Mouse (Mus musculus) liver, embryonic 13.5 days (tissue): Measurements from ENCODE around the gene Map1b. TPM values are rescaled to one million over a fixed set of nuclear protein-coding genes. Genes with fewer than 3 reads are reported as not detected.

Experiments
- ATAC-seq: fragments of 200-750 bp; cut with Nextera tagmentation; 2 replicates; pipeline ENCODE4 v1.8.0; 2017; ENCODE audit warnings: low read depth, mild to moderate bottlenecking, moderate number of reproducible peaks, moderate library complexity
- DNase-seq: peaks from one replicate; pipeline ENCODE4 v3.0.0; 2022
- H3K27ac ChIP-seq: fragments of 300-500 bp; sonication (generic); 2 replicates; pipeline ENCODE4 v1.5.1; 2015; ENCODE audit warnings: moderate library complexity, mild to moderate bottlenecking, inconsistent platforms
- H3K27me3 ChIP-seq: fragments of 300-500 bp; sonication (generic); 2 replicates; pipeline ENCODE4 v1.6.1; 2015; ENCODE audit warnings: mild to moderate bottlenecking, inconsistent platforms
- H3K36me3 ChIP-seq: fragments of 300-500 bp; sonication (generic); 2 replicates; pipeline ENCODE4 v1.6.1; 2015; ENCODE audit warnings: mild to moderate bottlenecking, inconsistent platforms
- H3K4me1 ChIP-seq: fragments of 300-500 bp; sonication (generic); replicated peaks from 2 replicates; pipeline ENCODE4 v1.6.1; 2015; ENCODE audit warnings: inconsistent platforms
- H3K4me2 ChIP-seq: fragments of 300-500 bp; sonication (generic); 2 replicates; pipeline ENCODE4 v1.6.1; 2015; ENCODE audit warnings: inconsistent platforms, mild to moderate bottlenecking, moderate library complexity
- H3K4me3 ChIP-seq: fragments of 300-500 bp; sonication (generic); replicated peaks from 2 replicates; pipeline ENCODE4 v1.5.1; 2015; ENCODE audit warnings: mild to moderate bottlenecking, inconsistent platforms
- H3K9ac ChIP-seq: fragments of 300-500 bp; sonication (generic); 2 replicates; pipeline ENCODE4 v1.6.1; 2015; ENCODE audit warnings: mild to moderate bottlenecking, inconsistent platforms
- H3K9me3 ChIP-seq: fragments of 300-500 bp; sonication (generic); replicated peaks from 2 replicates; pipeline ENCODE4 v1.6.1; 2016; ENCODE audit warnings: inconsistent platforms
- WGBS: fragments of 180-500 bp; shearing (Covaris S2); methylation state at CpG from one replicate; pipeline ENCODE4 v1.1.7; 2015; ENCODE audit not compliant: insufficient replicate concordance; 5-methylcytosine and 5-hydroxymethylcytosine counted together
- polyA plus RNA-seq: library from polyadenylated mRNA; unstranded; fragments of >200 nt; fragmentation: Nextera tagmentation; extraction: Ambion mirVana; gene quantifications from 2 replicates; pipeline ENCODE4 v1.2.1, GENCODE M21; 2015

Map1b gene
- polyA plus RNA-seq, 1 experiment from 2014 or later, result 5.4 TPM

DNA sequence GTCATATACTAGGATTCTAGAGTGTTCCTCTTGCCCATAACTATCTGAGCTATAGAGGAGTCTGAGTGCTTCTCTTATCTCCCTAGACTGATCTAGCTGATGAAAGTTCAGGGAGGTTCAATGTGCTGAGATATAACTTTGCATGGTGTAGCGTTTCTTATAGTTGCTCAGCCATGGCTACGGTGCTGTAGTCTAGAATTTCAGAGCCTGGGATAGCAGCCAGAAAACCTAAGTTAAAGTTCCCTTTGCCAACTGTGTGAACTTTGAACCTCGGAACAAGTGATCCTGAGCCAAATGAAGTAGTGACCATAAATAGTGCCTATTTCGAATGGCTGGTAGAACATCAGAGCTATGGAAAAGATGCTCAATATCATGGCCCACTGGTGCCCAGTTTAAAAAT is 56.7 kb downstream of the Map1b start:
- no peak overlapping the region for H3K4me2 ChIP-seq
- H3K9me3 ChIP-seq, result no peaks in the 10 kb centered on the region
- no peak overlapping the region for H3K4me3 ChIP-seq
- DNase-seq (no peak), ATAC-seq (no peak)
- H3K4me1 ChIP-seq, result no peaks in the 10 kb centered on the region
- H3K9ac ChIP-seq, result no peak overlapping the region
- no peaks in the 10 kb centered on the region for H3K36me3 ChIP-seq
- H3K27ac ChIP-seq, result no peak overlapping the region
- H3K27me3 ChIP-seq, result no peaks in the 10 kb centered on the region
- 74% methylated on average over 4 of the region's 4 CpGs for WGBS

- Histone ChIP-seq H3K4me1 (no peaks in the 10 kb centered on the region), H3K27ac (no peak overlapping the region), H3K4me3 (no peak overlapping the region), H3K9me3 (no peaks in the 10 kb centered on the region), H3K27me3 (no peaks in the 10 kb centered on the region), H3K36me3 (no peaks in the 10 kb centered on the region), H3K4me2 (no peak overlapping the region), H3K9ac (no peak overlapping the region)
- ATAC-seq, result no peak
- 69% methylated on average over 12 of the region's 12 CpGs for WGBS
- DNase-seq, result no peak
These were observed 57.5 kb downstream of the Map1b start for GRCm38 (mm10) chr13:99458658-99459386.

DNA sequence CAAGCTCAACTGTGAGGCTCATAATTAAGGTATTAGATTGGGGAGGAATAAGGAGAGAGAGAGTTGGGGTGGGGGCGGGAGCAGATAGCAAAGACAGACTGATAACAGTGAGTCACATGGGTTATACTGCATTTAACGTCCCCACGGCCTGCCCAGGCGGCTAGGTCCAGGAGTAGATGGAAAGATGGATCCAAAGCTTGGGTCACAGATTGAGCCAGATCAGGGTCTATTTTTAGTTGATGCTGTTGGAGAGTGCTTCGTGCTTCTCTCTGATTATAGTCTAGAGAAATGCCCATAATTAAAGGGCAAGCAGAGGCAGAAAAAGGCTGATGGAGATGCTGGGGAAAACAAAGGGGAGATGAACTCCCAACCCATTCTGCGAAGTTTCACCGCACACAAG is 61.4 kb downstream of the Map1b start:
- Histone ChIP-seq H3K27ac (no peak overlapping the region), H3K4me3 (no peak overlapping the region), H3K9me3 (no peaks in the 10 kb centered on the region), H3K4me2 (no peak overlapping the region), H3K27me3 (no peaks in the 10 kb centered on the region), H3K4me1 (no peaks in the 10 kb centered on the region), H3K9ac (no peak overlapping the region), H3K36me3 (no peaks in the 10 kb centered on the region)
- ATAC-seq, result no peak
- no peak for DNase-seq
- WGBS, result 67% methylated on average over 7 of the region's 7 CpGs

- Histone ChIP-seq H3K9ac (no peak overlapping the region), H3K4me2 (no peak overlapping the region), H3K9me3 (no peaks in the 10 kb centered on the region), H3K36me3 (no peaks in the 10 kb centered on the region), H3K4me3 (no peak overlapping the region), H3K27me3 (no peaks in the 10 kb centered on the region), H3K4me1 (no peaks in the 10 kb centered on the region), H3K27ac (no peak overlapping the region)
- DNase-seq (no peak), ATAC-seq (no peak)
- WGBS, result 79% methylated on average over 3 of the region's 3 CpGs
These were observed 63.9 kb downstream of the Map1b start for GRCm38 (mm10) chr13:99452444-99452843.

DNA sequence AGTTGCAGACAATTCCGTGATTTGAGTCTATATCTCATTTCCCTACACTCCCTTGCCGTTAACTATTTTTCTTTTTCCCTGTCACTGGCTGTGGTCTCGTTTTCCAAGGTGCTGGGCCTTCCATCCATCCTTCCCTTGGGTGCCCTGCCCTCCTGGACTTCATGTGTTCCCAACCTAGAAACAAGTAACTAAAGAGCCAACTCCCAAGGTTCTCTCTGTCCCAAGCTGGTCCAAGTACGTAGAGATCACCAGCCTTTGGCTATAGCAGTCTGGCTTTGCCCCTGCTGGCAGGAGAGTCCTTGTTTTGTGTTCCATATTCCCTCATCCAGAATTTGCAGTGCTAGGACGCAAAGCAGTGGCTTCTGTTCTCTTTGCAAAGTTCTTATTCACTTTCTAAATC is 65.1 kb downstream of the Map1b start:
- no peak for ATAC-seq
- H3K36me3 ChIP-seq, result no peaks in the 10 kb centered on the region
- DNase-seq, result no peak
- H3K4me3 ChIP-seq, result no peak overlapping the region
- H3K9me3 ChIP-seq, result no peaks in the 10 kb centered on the region
- WGBS, result 62% methylated on average over 5 of the region's 5 CpGs
- no peak overlapping the region for H3K27ac ChIP-seq
- H3K27me3 ChIP-seq, result no peaks in the 10 kb centered on the region
- H3K4me2 ChIP-seq, result no peak overlapping the region
- no peaks in the 10 kb centered on the region for H3K4me1 ChIP-seq
- H3K9ac ChIP-seq, result no peak overlapping the region

- Histone ChIP-seq H3K27me3 (no peaks in the 10 kb centered on the region), H3K4me1 (no peaks in the 10 kb centered on the region), H3K4me2 (no peak overlapping the region), H3K36me3 (no peaks in the 10 kb centered on the region), H3K27ac (no peak overlapping the region), H3K9ac (no peak overlapping the region), H3K9me3 (no peaks in the 10 kb centered on the region), H3K4me3 (no peak overlapping the region)
- WGBS, result 68% methylated on average over 7 of the region's 7 CpGs
- no peak for DNase-seq
- ATAC-seq, result no peak
These were observed 65.6 kb downstream of the Map1b start for GRCm38 (mm10) chr13:99450766-99451165.

GRCm38 (mm10) chr13:99449547-99449946 is 66.8 kb downstream of the Map1b start:
- Histone ChIP-seq H3K4me2 (no peak overlapping the region), H3K36me3 (no peaks in the 10 kb centered on the region), H3K9ac (no peak overlapping the region), H3K27me3 (peaks cover 1% of the 10 kb centered on the region; the same call in 1 of the 2 replicates), H3K27ac (no peak overlapping the region), H3K9me3 (no peaks in the 10 kb centered on the region), H3K4me3 (no peak overlapping the region), H3K4me1 (no peaks in the 10 kb centered on the region)
- ATAC-seq (no peak), DNase-seq (no peak)
- 59% methylated on average over 4 of the region's 4 CpGs for WGBS

DNA sequence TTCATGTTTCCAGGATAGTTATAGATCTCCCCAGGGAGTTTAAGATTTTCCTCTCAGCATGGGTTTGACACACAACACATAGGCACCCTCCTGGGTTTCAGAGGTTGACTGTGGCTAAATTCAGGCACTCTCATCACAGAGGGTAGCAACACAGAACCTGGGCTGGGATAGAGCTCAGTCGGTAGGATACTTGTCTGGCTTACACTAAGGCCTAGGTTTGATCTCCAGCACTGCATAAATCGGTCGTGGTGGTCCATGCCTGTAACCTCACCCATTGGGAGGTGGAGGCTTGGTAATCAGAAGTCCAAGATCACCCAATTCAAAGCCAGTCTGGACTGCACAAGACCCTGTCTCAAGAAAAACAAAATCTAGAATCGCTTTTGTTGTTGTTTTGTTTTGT is 68.1 kb downstream of the Map1b start:
- Histone ChIP-seq H3K4me2 (no peak overlapping the region), H3K27me3 (peaks cover 5% of the 10 kb centered on the region; the same call in 1 of the 2 replicates), H3K4me1 (no peaks in the 10 kb centered on the region), H3K9ac (no peak overlapping the region), H3K4me3 (no peak overlapping the region), H3K9me3 (no peaks in the 10 kb centered on the region), H3K27ac (no peak overlapping the region), H3K36me3 (no peaks in the 10 kb centered on the region)
- 58% methylated on average over 4 of the region's 4 CpGs for WGBS
- no peak for ATAC-seq
- DNase-seq, result no peak

DNA sequence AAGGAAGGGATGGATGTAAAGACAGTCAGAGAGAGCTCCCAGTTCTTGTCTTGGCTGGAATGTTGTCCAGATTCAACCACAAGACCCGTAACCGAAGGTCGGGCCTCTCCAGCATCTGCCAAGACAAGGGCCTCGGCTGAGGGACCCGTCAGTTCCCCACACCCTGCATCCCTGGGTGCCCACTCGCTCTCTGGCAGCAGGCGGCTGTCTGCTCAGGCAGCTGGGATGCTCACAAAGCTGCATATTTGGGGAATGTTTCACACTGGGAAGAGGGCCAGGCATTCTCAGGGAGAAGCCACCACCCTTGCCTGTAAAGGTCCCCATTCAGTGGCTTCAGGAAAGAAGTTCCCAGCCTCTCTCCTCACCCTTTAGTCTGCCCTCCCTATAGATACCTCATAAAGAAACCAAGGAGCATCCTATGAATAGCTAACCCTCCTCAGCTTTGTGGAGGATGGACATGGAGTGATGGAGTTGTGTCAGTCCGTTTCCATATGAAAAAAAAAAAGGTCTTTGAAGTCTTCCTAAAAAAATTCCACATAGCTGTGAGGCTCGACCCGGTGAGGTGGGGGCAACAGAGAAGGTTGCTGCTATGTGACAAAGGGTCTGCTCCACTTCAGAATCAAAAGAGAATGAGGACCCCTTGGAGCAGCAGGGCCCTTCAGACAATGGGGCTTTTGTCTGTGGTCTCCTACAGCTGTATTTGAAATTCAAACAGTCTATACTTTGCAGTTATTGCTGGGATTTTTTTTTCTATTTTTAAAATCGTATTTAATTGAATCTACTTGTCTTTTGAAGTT is 68.7 kb downstream of the Map1b start:
- no peak for ATAC-seq
- Histone ChIP-seq H3K27me3 (peaks cover 5% of the 10 kb centered on the region; the same call in 1 of the 2 replicates), H3K4me3 (no peak overlapping the region), H3K9me3 (no peaks in the 10 kb centered on the region), H3K36me3 (no peaks in the 10 kb centered on the region), H3K9ac (no peak overlapping the region), H3K4me1 (no peaks in the 10 kb centered on the region), H3K4me2 (no peak overlapping the region), H3K27ac (no peak overlapping the region)
- no peak for DNase-seq
- 52% methylated on average over 11 of the region's 11 CpGs for WGBS

GRCm38 (mm10) chr13:99447002-99447401 is 69.3 kb downstream of the Map1b start:
- Histone ChIP-seq H3K27ac (no peak overlapping the region), H3K27me3 (peaks cover 5% of the 10 kb centered on the region; the same call in 1 of the 2 replicates), H3K36me3 (no peaks in the 10 kb centered on the region), H3K9me3 (no peaks in the 10 kb centered on the region), H3K4me3 (no peak overlapping the region), H3K9ac (no peak overlapping the region), H3K4me2 (no peak overlapping the region), H3K4me1 (no peaks in the 10 kb centered on the region)
- no peak for ATAC-seq
- 62% methylated on average over 7 of the region's 7 CpGs for WGBS
- no peak for DNase-seq

DNA sequence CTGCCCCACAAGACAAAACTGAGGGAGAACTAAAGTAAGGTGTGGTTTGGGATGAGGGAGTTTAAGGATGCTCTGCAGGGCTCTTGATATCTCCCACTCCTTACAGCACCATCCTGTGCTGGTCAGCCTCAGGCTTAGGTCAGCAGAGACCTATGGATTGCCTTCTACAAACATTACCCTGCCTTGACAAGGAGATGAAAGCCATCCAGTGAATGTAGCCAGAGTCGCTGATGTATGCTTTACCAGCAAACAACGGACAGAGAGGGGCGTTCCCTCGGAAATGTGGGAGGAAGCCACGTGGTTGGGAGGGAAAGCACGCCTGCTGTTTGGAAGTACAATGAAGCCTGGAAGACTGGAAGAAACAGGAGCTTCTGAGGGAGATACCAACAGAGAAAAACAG is 71.5 kb downstream of the Map1b start:
- H3K9ac ChIP-seq, result no peak overlapping the region
- ATAC-seq (no peak), DNase-seq (no peak)
- 3% methylated on average over 6 of the region's 6 CpGs for WGBS
- H3K4me3 ChIP-seq, result no peak overlapping the region
- peaks cover 5% of the 10 kb centered on the region; the same call in 1 of the 2 replicates for H3K27me3 ChIP-seq
- no peak overlapping the region for H3K4me2 ChIP-seq
- no peaks in the 10 kb centered on the region for H3K9me3 ChIP-seq
- H3K27ac ChIP-seq, result no peak overlapping the region
- H3K4me1 ChIP-seq, result no peaks in the 10 kb centered on the region
- H3K36me3 ChIP-seq, result no peaks in the 10 kb centered on the region
